Mouse (Mus musculus) C2C12 (cell line): ENCODE measurements around the gene Abhd12.

Experiments
- CEBPB ChIP-seq: IDR thresholded peaks from one replicate; pipeline ENCODE4 v1.6.1; 2011; ENCODE audit warnings: low read depth, mild to moderate bottlenecking, control low read depth, moderate library complexity
- CTCF ChIP-seq: IDR thresholded peaks from one replicate; pipeline ENCODE4 v1.5.1; 2011; ENCODE audit not compliant: control insufficient read depth, insufficient read depth, insufficient read length
- MAX ChIP-seq: IDR thresholded peaks from one replicate; pipeline ENCODE4 v1.6.1; 2011; ENCODE audit warnings: mild to moderate bottlenecking, control low read depth
- MYOD1 ChIP-seq: IDR thresholded peaks from one replicate; pipeline ENCODE4 v1.6.1; 2011; ENCODE audit warnings: low read depth; ENCODE audit not compliant: control insufficient read depth, insufficient read length
- MYOG ChIP-seq: IDR thresholded peaks from one replicate; pipeline ENCODE4 v1.6.1; 2011; ENCODE audit not compliant: control insufficient read depth, insufficient read length; ENCODE audit errors: extremely low read depth
- USF1 ChIP-seq: IDR thresholded peaks from one replicate; pipeline ENCODE4 v1.6.1; 2011; ENCODE audit warnings: low read depth, mild to moderate bottlenecking, control low read depth, moderate library complexity

GRCm38 (mm10) chr2:150914781-150915515 lies 10.4 kb upstream of the Abhd12 start:
- no peak for TF ChIP-seq CTCF
- no peak for TF ChIP-seq CEBPB
- no peak for TF ChIP-seq USF1
- TF ChIP-seq MAX, result no peak
- TF ChIP-seq MYOG, result no peak
- no peak for TF ChIP-seq MYOD1
